Mouse (Mus musculus): ENCODE results near the gene Gck.
"Not testable (repeated sequence)": the region's sequence is repeated elsewhere in the genome, so short reads cannot be mapped to it uniquely, and the experiment has no call there.

The Gck gene

DNA sequence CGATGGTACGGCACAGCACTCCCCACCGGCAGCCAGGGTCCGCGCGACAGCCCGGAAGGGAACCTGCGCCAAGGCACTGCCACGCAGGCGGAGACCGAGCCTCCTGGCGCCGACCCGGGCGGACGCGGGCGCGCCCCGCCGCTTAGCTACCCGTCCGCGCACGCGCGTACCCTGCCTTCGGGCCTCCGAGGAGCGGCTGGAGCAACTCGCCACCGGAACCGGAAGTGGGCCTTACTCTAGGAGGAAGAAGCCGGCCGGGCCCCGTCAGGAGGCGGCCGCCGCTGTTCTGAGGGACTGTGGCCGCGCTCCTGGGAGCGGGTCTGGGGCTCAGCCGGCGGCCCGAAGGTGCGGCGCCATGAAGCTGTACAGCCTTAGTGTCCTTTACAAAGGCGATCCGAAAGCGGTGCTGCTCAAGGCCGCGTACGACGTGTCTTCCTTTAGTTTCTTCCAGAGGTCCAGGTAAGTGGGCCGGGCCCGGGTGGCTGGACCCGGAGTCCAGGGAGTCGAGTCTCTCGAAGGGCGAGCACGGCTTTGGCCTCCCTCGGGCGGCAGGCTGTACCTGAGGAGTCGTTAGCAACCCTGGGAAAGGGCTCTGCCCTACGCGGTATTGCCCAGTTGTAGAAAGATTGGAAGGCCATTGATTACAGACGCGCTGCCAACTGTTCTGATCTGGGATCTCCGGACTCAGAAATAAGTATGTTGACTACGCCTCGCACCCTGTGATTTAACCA, 5.8 kb upstream of the Gck start, which contains the start of gene Ykt6:
Gene Ykt6 (plus strand): TSS at position 148 of the 731 bp plus-strand sequence.
- in situ Hi-C loops (cut with MboI, MseI), result no loop called here

DNA sequence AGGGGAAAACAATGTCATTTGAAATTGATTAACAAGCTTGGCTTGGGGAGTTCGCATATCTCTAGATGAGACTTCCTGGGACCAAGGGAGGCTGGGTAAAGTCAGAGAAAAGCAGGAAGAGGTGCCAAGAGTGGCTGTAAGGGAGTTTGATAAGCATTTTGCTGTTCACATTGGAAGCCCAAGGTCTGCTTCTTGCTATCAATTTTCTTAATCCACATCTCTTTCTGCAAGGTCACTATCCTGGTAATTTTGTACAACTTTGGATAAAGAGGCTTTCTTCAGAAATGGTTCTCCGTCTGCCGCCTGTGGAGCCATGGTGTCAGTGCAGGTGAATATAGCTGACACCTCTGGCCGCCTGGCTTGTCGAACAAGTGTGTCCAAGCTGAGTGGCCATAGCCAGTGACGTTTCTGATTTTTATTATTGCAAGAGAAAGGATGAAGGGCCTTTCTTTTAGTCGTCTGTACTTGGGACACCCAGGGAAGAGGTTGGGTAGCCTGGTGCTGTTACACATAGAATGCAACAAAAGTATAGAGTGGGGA, 5.2 kb upstream of the Gck start:
- in situ Hi-C loops (cut with MboI, MseI), result no loop called here

DNA sequence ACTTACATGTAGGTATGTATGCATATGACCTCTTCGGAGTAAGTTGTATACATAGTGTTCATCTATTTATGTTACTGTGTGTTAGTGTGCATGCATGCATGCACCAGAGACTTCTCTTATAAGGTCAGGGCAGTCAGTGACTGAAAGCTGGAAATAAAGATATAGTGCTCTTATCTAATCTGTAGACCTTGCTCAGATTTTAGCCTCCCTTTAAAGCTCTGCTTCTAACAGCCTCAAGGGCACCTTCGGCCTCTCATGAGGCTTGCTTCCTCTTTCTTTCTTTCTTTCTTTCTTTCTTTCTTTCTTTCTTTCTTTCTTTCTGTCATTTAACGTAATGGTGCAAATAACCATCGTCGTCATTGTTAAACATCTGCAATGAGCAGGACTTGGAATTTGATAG, 4.6 kb upstream of the Gck start:
- in situ Hi-C loops (cut with MboI, MseI), result no loop called here

DNA sequence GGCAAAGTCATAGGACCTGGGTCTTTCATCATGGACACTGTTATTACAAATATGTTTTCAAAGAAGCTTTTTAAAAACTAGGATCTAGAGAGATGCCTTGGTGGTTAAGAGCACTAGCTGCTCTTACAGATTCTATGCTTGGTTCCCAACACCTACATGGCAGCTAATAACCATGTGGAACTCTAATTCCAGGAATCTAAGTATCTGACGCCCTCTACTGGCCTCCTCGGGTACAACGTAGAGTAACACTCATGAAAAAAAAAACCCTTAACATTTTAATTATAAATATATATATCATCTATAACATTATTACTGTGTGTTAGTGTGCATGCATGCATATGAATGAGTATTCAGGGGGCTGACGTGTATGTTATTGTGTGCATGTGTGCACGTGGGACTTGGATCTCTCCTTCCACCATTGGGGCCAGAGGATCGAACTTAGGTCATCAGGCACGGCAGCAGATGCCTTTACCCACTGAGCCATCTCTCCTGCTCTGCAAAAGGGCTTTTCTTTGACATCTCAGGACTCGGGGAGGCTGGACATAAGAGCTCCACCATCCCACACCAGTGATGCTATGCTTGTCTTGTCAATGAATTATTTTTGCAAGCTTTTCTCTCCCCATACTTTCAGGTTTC, 3.4 kb upstream of the Gck start:
- in situ Hi-C loops (cut with MboI, MseI), result no loop called here

DNA sequence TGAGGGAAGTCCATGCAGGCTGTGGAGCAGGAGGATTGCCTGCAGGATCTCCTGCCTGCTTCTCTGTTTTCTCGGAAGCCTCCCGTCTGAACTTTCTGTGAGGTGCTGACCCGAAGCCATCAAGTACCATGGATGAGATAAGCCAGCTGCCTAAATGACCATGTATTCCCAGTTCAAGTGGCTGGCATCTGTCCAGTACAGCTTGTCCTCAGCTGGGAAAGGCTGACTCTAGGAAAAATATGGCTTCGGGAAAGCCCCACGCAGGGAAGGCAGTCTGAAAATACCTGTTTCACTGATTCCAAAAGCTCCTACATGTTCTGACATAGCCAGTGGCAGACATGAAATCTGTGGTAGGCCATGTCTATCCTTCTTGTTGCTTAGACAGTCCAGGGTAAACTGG, 2.6 kb upstream of the Gck start:
- in situ Hi-C loops (cut with MboI, MseI), result no loop called here

DNA sequence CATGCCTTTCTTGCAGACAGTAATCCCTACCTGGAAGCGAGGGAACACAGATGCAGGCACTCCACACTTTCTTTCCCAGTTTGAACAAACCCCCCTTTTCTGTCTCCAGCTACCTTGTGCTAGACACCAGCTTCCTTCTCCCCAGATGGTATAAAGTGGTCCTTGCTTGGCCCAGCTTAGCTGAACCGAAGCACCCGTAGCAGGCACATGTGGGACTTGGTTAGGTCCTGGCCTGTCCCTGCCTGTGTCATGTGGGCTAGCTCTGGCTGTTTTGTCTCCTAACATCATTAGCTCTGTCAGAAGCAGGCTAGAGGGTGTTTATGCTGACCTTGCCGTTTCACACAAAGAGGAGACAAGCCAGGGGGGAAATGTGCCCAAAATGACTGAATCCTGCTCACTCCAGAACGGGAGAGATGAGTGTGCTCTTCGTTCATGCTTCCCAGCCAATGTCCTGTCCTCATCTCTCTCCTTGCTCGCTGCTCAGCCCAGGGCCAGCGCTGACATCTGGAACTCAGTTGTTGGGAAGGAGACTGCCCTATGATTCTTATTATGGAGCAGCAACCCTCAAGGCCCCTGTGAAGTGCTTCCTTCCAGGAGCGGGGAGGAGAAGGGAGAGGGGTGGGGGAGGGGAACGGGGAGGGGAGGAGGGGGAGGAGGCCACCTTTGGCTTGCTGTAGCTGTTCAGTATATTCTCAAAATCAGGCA, 1.2 kb downstream of the Gck start:
- in situ Hi-C loops (cut with MboI, MseI), result no loop called here

DNA sequence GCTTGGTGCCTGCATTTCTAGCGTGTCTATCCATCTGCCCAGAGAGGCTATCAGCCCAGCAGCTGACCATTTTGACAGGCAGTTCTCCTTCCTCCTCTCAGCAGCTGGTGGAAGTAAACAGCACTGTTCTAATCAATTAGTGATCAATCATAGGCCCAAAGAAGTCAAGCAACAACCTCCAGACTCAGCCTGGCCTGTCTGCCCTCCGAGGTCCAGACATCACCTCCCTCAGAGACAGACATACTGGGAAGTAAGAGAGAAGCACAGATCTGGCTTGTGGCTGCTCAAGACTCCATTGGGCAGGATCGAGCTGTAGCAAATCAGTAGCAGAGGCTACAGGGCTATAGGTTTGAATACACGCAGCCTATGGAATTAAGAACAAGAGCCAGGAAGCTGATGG, 2.1 kb downstream of the Gck start:
- in situ Hi-C loops (cut with MboI, MseI), result no loop called here

DNA sequence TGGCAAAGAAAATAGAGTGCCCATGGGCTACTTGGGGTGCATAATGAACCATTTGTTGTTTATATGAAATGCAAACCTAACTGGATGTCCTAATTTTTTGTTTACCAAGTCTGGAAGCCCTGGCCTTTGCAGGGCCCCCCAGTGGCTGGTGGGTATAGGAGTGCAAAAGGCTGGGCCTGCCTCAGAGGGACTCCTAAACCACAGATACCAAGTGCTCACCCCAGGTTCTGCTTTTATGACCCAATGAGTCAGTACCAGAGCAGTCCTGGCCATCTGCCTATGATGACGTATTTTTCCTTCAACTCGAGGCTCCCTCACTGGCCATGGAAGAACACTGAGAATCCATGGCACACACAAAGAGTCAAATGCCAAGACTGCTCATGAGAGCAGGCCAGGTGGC, 4.8 kb downstream of the Gck start:
- in situ Hi-C loops (cut with MboI, MseI), result no loop called here

DNA sequence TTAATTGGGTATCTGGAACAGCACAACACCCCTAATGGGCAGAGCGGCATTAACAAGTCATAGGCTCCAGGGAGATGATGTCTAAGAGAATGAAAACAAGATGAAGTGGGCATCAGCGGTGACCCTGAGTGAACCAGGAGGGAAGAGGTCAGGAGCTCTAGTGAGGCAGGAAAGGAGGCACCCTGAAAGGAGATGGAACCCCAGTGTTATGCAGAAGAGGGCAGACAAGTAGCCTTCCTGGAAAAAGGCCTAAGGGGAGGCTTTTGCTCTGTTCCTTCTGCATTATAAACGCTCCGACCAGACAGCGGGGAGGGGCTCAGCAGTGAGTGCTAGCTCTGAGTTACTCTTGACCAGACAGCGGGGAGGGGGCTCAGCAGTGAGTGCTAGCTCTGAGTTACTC, 6.9 kb downstream of the Gck start:
- in situ Hi-C loops (cut with MboI, MseI), result no loop called here

DNA sequence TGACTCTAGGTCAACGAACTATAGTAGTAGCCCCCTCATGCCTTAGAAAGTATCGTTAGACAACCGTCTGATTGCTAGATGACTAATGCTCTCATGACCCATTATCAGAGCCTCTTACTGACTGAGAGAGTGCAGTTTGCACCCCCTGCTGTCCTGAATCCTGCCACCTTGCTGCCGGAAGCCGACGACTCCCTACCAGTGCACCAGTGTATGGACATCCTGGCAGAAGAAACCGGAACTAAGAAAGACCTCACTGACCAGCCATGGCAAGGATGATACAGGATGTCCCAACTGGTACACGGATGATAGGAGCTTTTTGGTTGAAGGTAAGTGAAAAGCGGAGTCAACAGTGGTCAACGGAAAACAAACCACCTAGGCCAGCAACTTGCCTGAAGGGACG, 15.3 kb downstream of the Gck start:
- in situ Hi-C loops (cut with MboI, MseI), result not testable (repeated sequence)

DNA sequence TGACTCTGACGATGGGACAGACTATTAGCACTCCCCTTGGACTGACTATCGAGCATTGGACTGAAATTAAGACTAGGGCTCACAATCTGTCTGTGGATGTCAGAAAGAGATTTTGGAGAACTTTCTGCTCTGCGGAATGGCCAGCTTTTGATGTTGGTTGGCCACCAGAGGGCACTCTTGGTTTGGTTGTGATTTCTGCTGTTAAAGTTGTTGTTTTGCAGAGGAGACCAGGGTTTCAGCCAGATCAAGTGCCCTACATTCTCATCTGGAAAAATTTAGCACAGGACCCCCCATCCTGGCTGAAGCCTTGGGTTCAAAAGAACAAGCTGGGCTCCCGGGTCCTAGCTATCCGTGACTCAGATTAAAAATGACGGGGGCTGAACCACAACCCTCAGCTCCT, 17.9 kb downstream of the Gck start:
- in situ Hi-C loops (cut with MboI, MseI), result not testable (repeated sequence)

DNA sequence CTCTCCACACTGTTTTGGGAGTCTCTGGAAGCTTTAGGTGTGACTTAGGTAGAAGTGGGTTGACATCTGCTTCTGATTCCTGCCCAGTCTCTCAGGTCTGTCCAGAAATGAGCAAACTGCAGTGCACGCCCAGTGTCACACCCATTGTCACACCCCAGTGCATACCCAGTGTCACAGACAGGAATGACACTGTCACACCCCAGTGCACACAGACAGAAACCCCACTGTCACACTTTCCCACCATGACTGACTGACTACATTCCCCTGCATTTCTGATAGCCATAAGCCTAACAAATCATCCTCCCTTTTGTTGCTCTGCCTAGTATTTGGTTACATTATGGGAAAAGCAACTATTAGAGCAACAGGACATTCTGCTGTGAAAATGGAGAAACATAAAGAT, 19.3 kb downstream of the Gck start:
- in situ Hi-C loops (cut with MboI, MseI), result no loop called here

DNA sequence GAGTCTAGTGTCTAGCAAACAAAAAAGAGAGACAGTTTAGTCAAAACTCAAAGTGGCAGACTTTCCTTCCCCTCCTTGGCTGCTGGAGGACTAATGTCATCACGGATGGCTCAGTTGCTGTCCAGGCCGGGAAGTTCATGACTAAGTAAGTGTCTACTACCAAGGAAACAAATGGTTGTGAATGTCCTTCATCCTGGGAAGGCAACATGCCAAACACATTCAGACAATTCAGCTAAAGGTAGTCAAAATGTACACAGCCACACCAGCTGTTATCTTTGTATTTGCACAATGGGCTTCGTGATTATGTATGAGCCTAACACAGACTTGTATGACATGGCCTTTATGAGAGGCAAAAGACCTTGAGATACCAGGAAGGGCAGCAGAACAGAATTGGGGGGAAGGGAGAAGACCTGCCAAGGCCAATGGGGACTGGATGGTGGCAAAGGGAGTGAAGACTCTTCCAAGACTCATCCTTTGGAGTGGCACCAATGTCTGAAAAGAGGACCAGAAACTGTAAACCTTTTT, 23.1 kb downstream of the Gck start:
- in situ Hi-C loops (cut with MboI, MseI), result no loop called here

DNA sequence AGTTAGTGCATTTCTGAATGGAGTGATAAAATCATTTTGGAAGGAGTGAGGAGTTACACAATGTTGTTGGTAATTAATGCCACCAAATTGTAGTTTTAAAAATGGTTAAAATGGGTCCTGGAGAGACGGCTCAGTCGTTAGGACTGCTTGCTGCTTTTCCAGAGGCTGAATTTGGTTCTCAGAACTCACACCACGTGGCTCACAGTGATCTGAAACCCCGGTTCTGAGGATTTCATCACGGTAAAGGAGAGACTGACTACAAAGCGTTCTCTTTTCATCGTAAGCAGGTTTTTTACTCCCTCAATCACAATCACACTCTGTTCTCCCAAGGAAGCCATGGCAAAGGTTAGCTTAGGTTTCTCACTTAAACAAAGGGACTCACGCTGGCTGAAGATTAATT, 25.2 kb downstream of the Gck start:
- in situ Hi-C loops (cut with MboI, MseI), result loop anchor here (5.0 kb wide), 1 partner anchor 58 kb away; no protein-coding TSS in a partner anchor

DNA sequence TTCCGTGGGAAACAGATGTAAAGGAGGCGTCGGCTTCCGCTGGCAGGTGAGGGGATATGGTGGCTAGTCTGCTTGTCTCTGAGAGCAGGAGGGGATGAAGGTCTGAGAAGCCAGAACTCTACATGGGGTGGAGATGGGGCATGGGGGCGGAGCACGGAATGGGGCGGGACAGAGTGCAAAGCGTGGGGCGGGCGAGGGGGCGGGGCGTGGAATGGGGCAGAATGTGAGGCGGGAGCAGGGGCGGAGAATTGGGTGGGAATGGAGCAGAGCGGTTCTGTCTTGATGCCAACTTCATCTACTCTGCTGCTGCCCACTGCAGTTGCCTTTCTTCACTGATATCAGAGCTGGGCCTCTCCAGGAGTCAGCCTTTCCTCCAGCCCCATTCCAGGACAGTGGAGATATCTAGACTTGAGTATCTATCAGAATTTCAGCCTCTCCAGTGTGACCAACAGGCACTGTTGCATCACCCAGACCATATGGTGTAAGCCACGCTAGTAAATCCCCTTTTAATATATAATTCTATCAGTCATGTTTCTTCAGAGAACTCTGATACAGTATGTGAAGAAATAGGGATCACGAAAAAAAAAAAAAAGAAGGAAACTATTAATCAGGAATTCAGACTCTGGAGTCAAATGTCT, 29.4 kb downstream of the Gck start:
- in situ Hi-C loops (cut with MboI, MseI), result loop anchor here (5.0 kb wide), 1 partner anchor 62 kb away; no protein-coding TSS in a partner anchor

DNA sequence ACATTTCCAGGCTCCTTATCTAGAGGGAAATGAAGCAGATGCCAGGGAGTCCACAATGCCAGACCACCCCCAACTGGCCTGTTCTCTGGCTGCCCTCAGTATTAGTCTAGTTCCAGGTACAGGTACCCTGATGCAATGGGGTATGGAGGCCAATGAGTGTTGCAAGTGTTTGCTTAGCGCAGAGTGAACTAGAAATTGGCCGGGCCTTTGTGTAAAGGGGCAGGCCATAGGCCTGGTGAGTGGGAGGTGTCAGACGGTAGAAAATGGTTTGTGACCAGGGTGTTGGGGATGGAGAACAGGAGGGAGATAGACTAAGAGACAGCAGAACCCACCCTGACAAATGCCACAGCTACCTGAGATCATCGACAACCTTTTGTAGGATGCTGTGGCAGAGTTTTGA, 30.3 kb downstream of the Gck start:
- in situ Hi-C loops (cut with MboI, MseI), result loop anchor here (5.0 kb wide), 1 partner anchor 63 kb away; no protein-coding TSS in a partner anchor

DNA sequence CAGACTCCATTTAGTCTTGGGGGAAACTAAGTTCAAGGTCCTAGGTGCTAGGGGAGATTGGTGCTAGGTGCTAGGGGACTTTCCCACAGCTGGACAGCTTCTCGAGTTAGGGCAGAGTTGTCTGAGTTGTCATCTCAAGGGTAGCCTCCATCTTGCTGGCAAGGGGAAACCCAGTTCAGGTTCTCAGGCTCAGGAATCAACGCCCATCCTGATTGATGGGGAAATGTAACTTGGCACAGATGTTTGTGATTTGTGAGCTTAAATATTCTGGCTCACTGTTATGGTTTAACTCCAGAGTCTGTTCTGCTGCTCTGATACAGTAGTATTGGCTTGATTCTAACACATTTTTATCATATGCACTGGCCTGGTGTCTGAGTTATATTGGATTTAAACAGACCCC, 31.8 kb downstream of the Gck start:
- in situ Hi-C loops (cut with MboI, MseI), result no loop called here

DNA sequence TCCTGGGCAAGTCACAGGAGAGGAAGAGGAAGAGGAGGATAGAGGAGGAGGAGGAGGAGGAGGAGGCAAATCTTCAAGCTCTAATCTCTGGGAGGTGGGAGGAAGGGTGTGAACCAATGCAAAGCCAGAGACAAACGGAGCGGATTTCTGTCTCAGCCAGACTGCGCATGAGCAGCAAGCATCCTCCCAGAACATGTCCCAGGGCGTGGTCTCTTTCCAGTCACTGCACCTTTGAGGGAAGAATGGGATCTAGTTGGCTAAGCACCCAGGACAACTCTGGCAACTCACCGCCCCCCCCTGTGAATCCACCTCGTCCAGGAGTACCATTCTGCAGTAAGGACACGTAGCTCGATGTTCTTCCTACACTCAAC, 33.7 kb downstream of the Gck start:
- in situ Hi-C loops (cut with MboI, MseI), result no loop called here

DNA sequence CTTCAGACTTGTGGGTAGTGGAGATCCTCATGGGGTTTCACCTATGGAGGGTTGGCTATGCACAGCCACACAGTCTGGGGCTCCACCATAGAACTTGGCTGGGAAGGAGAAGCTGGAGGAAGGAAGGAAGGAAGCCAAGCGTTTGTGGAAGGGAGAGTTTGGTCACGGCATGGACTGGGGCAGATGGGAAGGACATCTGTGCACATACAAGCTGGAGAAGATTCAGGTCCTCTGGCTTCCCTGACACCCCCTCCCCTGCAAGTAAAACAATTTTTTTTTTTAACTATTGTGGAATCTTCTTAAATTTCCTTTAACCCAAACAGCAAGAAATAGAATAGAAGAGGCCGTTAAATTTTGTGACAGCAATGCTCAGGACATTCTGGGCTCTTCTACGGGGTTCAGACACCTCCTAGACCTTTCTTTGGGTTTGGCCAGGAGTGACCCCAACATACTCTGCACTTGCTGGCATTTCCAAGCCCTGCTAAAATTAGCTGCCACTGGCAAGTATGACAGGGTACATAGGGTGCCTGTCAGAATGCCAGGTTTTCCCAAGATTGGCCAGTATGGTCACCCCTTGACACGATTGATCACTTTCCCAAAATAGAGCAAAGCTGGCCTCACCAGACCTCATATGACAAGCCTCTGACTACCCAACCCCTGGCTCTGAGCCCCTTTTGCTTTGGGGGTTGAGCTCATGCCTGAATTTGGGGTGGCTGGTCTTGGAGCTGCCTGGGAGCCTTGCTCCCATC, 34.3 kb downstream of the Gck start:
- in situ Hi-C loops (cut with MboI, MseI), result no loop called here

DNA sequence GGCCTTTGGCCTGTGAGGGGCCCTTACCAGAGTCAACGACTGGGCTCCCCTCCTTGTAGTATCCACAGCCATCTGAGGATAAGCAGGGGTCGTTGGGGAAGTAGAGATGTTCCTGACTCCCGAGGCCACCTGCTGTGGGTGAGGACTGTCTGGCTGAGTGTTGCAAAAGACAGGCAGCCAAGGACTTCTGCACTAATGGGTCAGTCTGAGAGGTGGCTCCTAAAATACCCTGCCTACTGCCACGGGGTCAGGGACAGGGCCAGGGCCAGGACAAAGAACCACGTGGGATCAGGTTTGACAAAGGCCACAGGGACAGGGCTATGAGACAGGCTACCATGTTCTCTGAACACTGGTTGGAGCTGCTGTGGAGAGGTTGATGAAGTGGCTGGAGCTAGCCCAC, 34.9 kb downstream of the Gck start:
- in situ Hi-C loops (cut with MboI, MseI), result no loop called here

DNA sequence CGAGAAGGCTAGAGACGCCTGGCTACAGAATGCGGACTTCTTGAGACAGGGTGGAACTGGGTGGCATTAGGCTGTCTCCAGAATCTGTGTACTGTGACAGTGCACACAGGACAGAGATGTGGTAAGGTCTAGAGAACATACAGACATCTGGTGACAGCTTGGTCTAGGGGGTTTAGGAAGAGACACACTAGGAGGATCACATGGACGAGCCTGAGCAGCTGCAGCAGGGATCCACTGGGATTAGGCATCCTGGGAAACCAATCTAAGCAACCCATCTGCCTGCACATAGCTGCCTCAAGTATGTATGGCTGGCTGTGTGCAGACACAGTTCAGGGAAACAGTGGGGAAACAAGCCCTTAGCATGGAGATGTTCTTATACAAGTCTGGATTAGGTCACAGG, 35.9 kb downstream of the Gck start:
- in situ Hi-C loops (cut with MboI, MseI), result no loop called here

Data from T-helper 1 cell (primary cell).